Comparison of ENCODE assay signal across 26 mouse cellular contexts in genomic region chr15:16566155-16566732, GRCm38 (mm10).
DNase-seq lines count a peak whose midpoint lies in the region; ATAC-seq and TF ChIP-seq lines count a peak whose summit lies in the region.
"Had no signal": no experiment of that assay in that cellular context is flagged by ENCODE, and none has a peak within 500 bp of the region (broad histone marks: within the 10 kb centered on the region; RNA-seq: fewer than 3 reads in every experiment).

No protein-coding gene starts in this region.

- 66% methylated on average over 4 of the region's 4 CpGs for WGBS in kidney, postnatal 0 days
- WGBS in liver, embryonic 11.5 days: 57% methylated on average over 4 of the region's 4 CpGs
- WGBS in liver, embryonic 16.5 days (ENCODE audit: insufficient replicate concordance): 40% methylated on average over 4 of the region's 4 CpGs
- WGBS in stomach, postnatal 0 days: 42% methylated on average over 4 of the region's 4 CpGs
- 49% methylated on average over 4 of the region's 4 CpGs for WGBS in lung, postnatal 0 days

- H3K36me3 ChIP-seq in kidney, postnatal 0 days (ENCODE audit: insufficient read depth, low read length): no peaks in the 10 kb centered on the region
- H3K36me3 ChIP-seq in liver, embryonic 11.5 days (ENCODE audit: control insufficient read depth, insufficient read depth, low read length): no peaks in the 10 kb centered on the region
- no peaks in the 10 kb centered on the region for H3K36me3 ChIP-seq in liver, embryonic 16.5 days (ENCODE audit: control insufficient read depth, insufficient read depth)
- H3K36me3 ChIP-seq in stomach, postnatal 0 days (ENCODE audit: control insufficient read depth, insufficient read depth, low read length): no peaks in the 10 kb centered on the region
- H3K36me3 ChIP-seq in lung, postnatal 0 days (ENCODE audit: insufficient read depth, low read length): no peaks in the 10 kb centered on the region
- H3K36me3 ChIP-seq: forebrain, embryonic 15.5 days; G1E; heart, embryonic 15.5 days; hindbrain, embryonic 13.5 days; limb, embryonic 10.5 days; limb, embryonic 15.5 days; midbrain, embryonic 12.5 days; neural tube, embryonic 13.5 days had no signal

- no peaks in the 10 kb centered on the region for H3K4me1 ChIP-seq in kidney, postnatal 0 days (replicated peaks; ENCODE audit: insufficient read depth, low read length)
- H3K4me1 ChIP-seq in liver, embryonic 11.5 days (replicated peaks; ENCODE audit: control insufficient read depth, insufficient read depth, low read length): no peaks in the 10 kb centered on the region
- no peaks in the 10 kb centered on the region for H3K4me1 ChIP-seq in liver, embryonic 16.5 days (ENCODE audit: control insufficient read depth, low read depth, low read length)
- no peaks in the 10 kb centered on the region for H3K4me1 ChIP-seq in stomach, postnatal 0 days (replicated peaks; ENCODE audit: control insufficient read depth, insufficient read depth)
- H3K4me1 ChIP-seq in lung, postnatal 0 days (ENCODE audit: insufficient read depth, low read depth, low read length): no peaks in the 10 kb centered on the region
- H3K4me1 ChIP-seq: forebrain, embryonic 15.5 days; heart, embryonic 15.5 days; hindbrain, embryonic 13.5 days; limb, embryonic 10.5 days; limb, embryonic 15.5 days; megakaryocyte, embryonic 14.5 days; midbrain, embryonic 12.5 days; neural tube, embryonic 13.5 days had no signal

- no peak for TF ChIP-seq EP300 in stomach, postnatal 0 days (optimal IDR thresholded peaks at IDR 0.05)
- TF ChIP-seq EP300 in lung, postnatal 0 days (IDR thresholded peaks at IDR 0.05): no peak

- ATAC-seq in kidney, postnatal 0 days (replicated peaks; ENCODE audit: low FRiP score, low read depth): 0 out of 2 replicates have a peak, but pooled peaks have one; percentile 25
- ATAC-seq in liver, embryonic 11.5 days (replicated peaks; ENCODE audit: low FRiP score): peak; percentile 74
- ATAC-seq in liver, embryonic 16.5 days (ENCODE audit: low read depth): peak; percentile 90
- ATAC-seq in stomach, postnatal 0 days (ENCODE audit: low FRiP score, low TSS enrichment): peak; percentile 94
- ATAC-seq in lung, postnatal 0 days: no peak
- ATAC-seq: forebrain, embryonic 15.5 days had no signal

- no peaks in the 10 kb centered on the region for H3K9me3 ChIP-seq in kidney, postnatal 0 days (replicated peaks; ENCODE audit: low read length)
- H3K9me3 ChIP-seq in liver, embryonic 11.5 days (ENCODE audit: control insufficient read depth, low read length): no peaks in the 10 kb centered on the region
- H3K9me3 ChIP-seq in liver, embryonic 16.5 days (replicated peaks; ENCODE audit: control insufficient read depth, low read length): no peaks in the 10 kb centered on the region
- H3K9me3 ChIP-seq in stomach, postnatal 0 days (ENCODE audit: control insufficient read depth, low read length): no peaks in the 10 kb centered on the region
- H3K9me3 ChIP-seq in lung, postnatal 0 days (ENCODE audit: low read length): no peaks in the 10 kb centered on the region
- H3K9me3 ChIP-seq: forebrain, embryonic 15.5 days; G1E; heart, embryonic 15.5 days; hindbrain, embryonic 13.5 days; limb, embryonic 10.5 days; limb, embryonic 15.5 days; megakaryocyte, embryonic 14.5 days; midbrain, embryonic 12.5 days; neural tube, embryonic 13.5 days had no signal

- no peak for TF ChIP-seq CTCF in kidney, postnatal 0 days (IDR thresholded peaks at IDR 0.05; ENCODE audit: low read depth)
- no peak for TF ChIP-seq CTCF in stomach, postnatal 0 days (IDR thresholded peaks at IDR 0.05; ENCODE audit: low read depth)
- no peak for TF ChIP-seq CTCF in gastrocnemius, adult 2 months (IDR thresholded peaks at IDR 0.05)
- TF ChIP-seq CTCF in lung, postnatal 0 days (IDR thresholded peaks at IDR 0.05): no peak

- no peaks in the 10 kb centered on the region for H3K27me3 ChIP-seq in kidney, postnatal 0 days (ENCODE audit: insufficient read depth, low read length)
- no peaks in the 10 kb centered on the region for H3K27me3 ChIP-seq in liver, embryonic 11.5 days (replicated peaks; ENCODE audit: control insufficient read depth, insufficient read depth, low read length)
- H3K27me3 ChIP-seq in liver, embryonic 16.5 days (ENCODE audit: control insufficient read depth, insufficient read depth, low read depth, low read length): no peaks in the 10 kb centered on the region
- no peaks in the 10 kb centered on the region for H3K27me3 ChIP-seq in stomach, postnatal 0 days (ENCODE audit: control insufficient read depth, insufficient read depth, low read length)
- H3K27me3 ChIP-seq in lung, postnatal 0 days (replicated peaks; ENCODE audit: insufficient read depth, low read length): no peaks in the 10 kb centered on the region
- H3K27me3 ChIP-seq: forebrain, embryonic 15.5 days; heart, embryonic 15.5 days; hindbrain, embryonic 13.5 days; limb, embryonic 15.5 days; megakaryocyte, embryonic 14.5 days; midbrain, embryonic 12.5 days; neural tube, embryonic 13.5 days had no signal

- H3K9ac ChIP-seq in kidney, postnatal 0 days (ENCODE audit: low read depth, low read length): no peak overlapping the region
- H3K9ac ChIP-seq in liver, embryonic 11.5 days (ENCODE audit: low read depth, low read length): no peak overlapping the region
- no peak overlapping the region for H3K9ac ChIP-seq in liver, embryonic 16.5 days (ENCODE audit: low read depth, low read length)
- H3K9ac ChIP-seq in stomach, postnatal 0 days (ENCODE audit: low read length): no peak overlapping the region
- no peak overlapping the region for H3K9ac ChIP-seq in lung, postnatal 0 days (replicated peaks; ENCODE audit: low read depth)
- H3K9ac ChIP-seq: forebrain, embryonic 15.5 days; heart, embryonic 15.5 days; hindbrain, embryonic 13.5 days; limb, embryonic 15.5 days; midbrain, embryonic 12.5 days; neural tube, embryonic 13.5 days had no signal

- H3K27ac ChIP-seq in kidney, postnatal 0 days: no peak overlapping the region
- no peak overlapping the region for H3K27ac ChIP-seq in liver, embryonic 11.5 days (ENCODE audit: low read depth, low read length)
- no peak overlapping the region for H3K27ac ChIP-seq in liver, embryonic 16.5 days (ENCODE audit: low read length)
- H3K27ac ChIP-seq in stomach, postnatal 0 days (replicated peaks): no peak overlapping the region
- no peak overlapping the region for H3K27ac ChIP-seq in gastrocnemius, adult 2 months
- no peak overlapping the region for H3K27ac ChIP-seq in lung, postnatal 0 days (ENCODE audit: low read length)
- H3K27ac ChIP-seq: forebrain, embryonic 15.5 days; heart, embryonic 15.5 days; hindbrain, embryonic 13.5 days; limb, embryonic 10.5 days; limb, embryonic 15.5 days; midbrain, embryonic 12.5 days; neural tube, embryonic 13.5 days had no signal

- no peak for DNase-seq in kidney, postnatal 0 days (ENCODE audit: low spot score)
- no peak for DNase-seq in kidney, postnatal 36 days
- DNase-seq in liver, embryonic 11.5 days (ENCODE audit: low spot score): no peak
- no peak for DNase-seq in stomach, postnatal 0 days (ENCODE audit: low spot score)
- no peak for DNase-seq in gastrocnemius, adult 2 months
- no peak for DNase-seq in gastrocnemius, adult 8-10 months (ENCODE audit: low spot score in 2 of 2)
- no peak for DNase-seq in lung, postnatal 0 days (ENCODE audit: low spot score)
- DNase-seq: adrenal gland, postnatal 14 days; cerebellum, adult 11 months; cerebellum, adult 9-10 months; cerebellum, postnatal 36 days; gastrocnemius, postnatal 14 days; kidney, adult 2 months; lung, postnatal 4 days; thymus, adult 18-20 months; thymus, postnatal 4 days had no signal

- intact Hi-C loops in gastrocnemius, adult 2 months (cut with DNase I): no loop called here

- H3K4me3 ChIP-seq in kidney, postnatal 0 days (replicated peaks; ENCODE audit: low read depth, low read length): no peak overlapping the region
- no peak overlapping the region for H3K4me3 ChIP-seq in liver, embryonic 11.5 days (ENCODE audit: low read depth, low read length)
- no peak overlapping the region for H3K4me3 ChIP-seq in liver, embryonic 16.5 days (ENCODE audit: low read depth, low read length)
- no peak overlapping the region for H3K4me3 ChIP-seq in stomach, postnatal 0 days (ENCODE audit: low read depth, low read length)
- no peak overlapping the region for H3K4me3 ChIP-seq in gastrocnemius, adult 2 months
- no peak overlapping the region for H3K4me3 ChIP-seq in lung, postnatal 0 days (ENCODE audit: low read depth, low read length)
- H3K4me3 ChIP-seq: forebrain, embryonic 15.5 days; heart, embryonic 15.5 days; hindbrain, embryonic 13.5 days; limb, embryonic 10.5 days; limb, embryonic 15.5 days; megakaryocyte, embryonic 14.5 days; midbrain, embryonic 12.5 days; neural tube, embryonic 13.5 days had no signal

- no peak overlapping the region for H3K4me2 ChIP-seq in kidney, postnatal 0 days (ENCODE audit: low read length)
- H3K4me2 ChIP-seq in liver, embryonic 11.5 days: no peak overlapping the region
- H3K4me2 ChIP-seq in liver, embryonic 16.5 days (ENCODE audit: low read depth, low read length): no peak overlapping the region
- no peak overlapping the region for H3K4me2 ChIP-seq in stomach, postnatal 0 days (replicated peaks; ENCODE audit: low read depth)
- H3K4me2 ChIP-seq in lung, postnatal 0 days (replicated peaks; ENCODE audit: low read depth, low read length): no peak overlapping the region
- H3K4me2 ChIP-seq: forebrain, embryonic 15.5 days; heart, embryonic 15.5 days; hindbrain, embryonic 13.5 days; limb, embryonic 15.5 days; midbrain, embryonic 12.5 days; neural tube, embryonic 13.5 days had no signal
